Mouse (Mus musculus) neural tube, embryonic 13.5 days (tissue): ENCODE measurements at regions not wholly inside any gene's neighbourhood (a gene's known extent, or its start where the extent isn't known, plus 50 kb on each side); places are given as distances from the start of the nearest gene placed in this dataset.

Experiments used
- ATAC-seq: fragments of 200-750 bp; cut with Nextera tagmentation; 2 replicates; pipeline ENCODE4 v1.8.0; 2017; ENCODE audit warnings: low read depth, mild to moderate bottlenecking, moderate TSS enrichment, moderate library complexity
- H3K27ac ChIP-seq: fragments of 300-500 bp; sonication (generic); replicated peaks from 2 replicates; pipeline ENCODE4 v1.5.1; 2015; ENCODE audit warnings: moderate library complexity, mild to moderate bottlenecking, inconsistent platforms
- H3K27me3 ChIP-seq: fragments of 300-500 bp; sonication (generic); 2 replicates; pipeline ENCODE4 v1.6.1; 2015; ENCODE audit warnings: mild to moderate bottlenecking, inconsistent platforms
- H3K36me3 ChIP-seq: fragments of 300-500 bp; sonication (generic); 2 replicates; pipeline ENCODE4 v1.6.1; 2015; ENCODE audit warnings: mild to moderate bottlenecking, inconsistent platforms
- H3K4me1 ChIP-seq: fragments of 300-500 bp; sonication (generic); replicated peaks from 2 replicates; pipeline ENCODE4 v1.6.1; 2015; ENCODE audit warnings: inconsistent platforms
- H3K4me2 ChIP-seq: fragments of 300-500 bp; sonication (generic); 2 replicates; pipeline ENCODE4 v1.6.1; 2015; ENCODE audit warnings: inconsistent platforms, mild to moderate bottlenecking, moderate library complexity
- H3K4me3 ChIP-seq: fragments of 300-500 bp; sonication (generic); 2 replicates; pipeline ENCODE4 v1.5.1; 2015; ENCODE audit warnings: mild to moderate bottlenecking, inconsistent platforms
- H3K9ac ChIP-seq: fragments of 300-500 bp; sonication (generic); 2 replicates; pipeline ENCODE4 v1.6.1; 2015; ENCODE audit warnings: moderate library complexity, mild to moderate bottlenecking, inconsistent platforms
- H3K9me3 ChIP-seq: fragments of 300-500 bp; sonication (generic); 2 replicates; pipeline ENCODE4 v1.6.1; 2016; ENCODE audit warnings: inconsistent platforms
- WGBS: fragments of 180-500 bp; shearing (Covaris S2); methylation state at CpG from one replicate; pipeline ENCODE4 v1.1.7; 2015; 5-methylcytosine and 5-hydroxymethylcytosine counted together

- no peak for ATAC-seq
- peaks cover 76% of the 10 kb centered on the region for H3K27me3 ChIP-seq
- H3K27ac ChIP-seq: no peak overlapping the region
- H3K4me2 ChIP-seq: no peak overlapping the region
- H3K4me1 ChIP-seq: peaks cover 19% of the 10 kb centered on the region
- H3K9ac ChIP-seq: no peak overlapping the region
- H3K4me3 ChIP-seq: no peak overlapping the region
- H3K9me3 ChIP-seq: no peaks in the 10 kb centered on the region
- H3K36me3 ChIP-seq: no peaks in the 10 kb centered on the region
- WGBS: 86% methylated on average over 3 of the region's 3 CpGs
These were observed 92.7 kb upstream of the Mbip start for GRCm38 (mm10) chr12:56438384-56438783.

DNA sequence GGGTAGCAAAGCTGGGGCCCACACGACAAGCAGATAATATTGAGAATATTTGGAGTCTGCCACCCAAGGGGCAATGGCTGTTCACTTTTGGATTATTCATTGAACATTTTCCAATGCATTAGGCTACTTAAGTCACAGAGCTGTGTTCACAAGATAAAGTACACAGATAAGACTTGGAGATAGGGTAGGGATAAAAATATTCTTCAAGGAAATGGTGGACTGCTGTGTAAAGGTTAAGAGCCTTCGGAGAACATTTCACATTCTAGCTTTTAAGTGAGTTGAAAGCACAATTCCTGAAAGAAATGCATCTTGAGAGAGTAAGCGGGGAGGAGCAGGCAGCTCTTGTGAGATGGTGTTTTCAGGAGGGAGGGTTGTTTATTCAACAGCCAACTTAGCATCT is 92.3 kb upstream of the Mbip start:
- H3K9me3 ChIP-seq: no peaks in the 10 kb centered on the region
- no peak overlapping the region for H3K4me2 ChIP-seq
- no peaks in the 10 kb centered on the region for H3K36me3 ChIP-seq
- H3K27me3 ChIP-seq: peaks cover 73% of the 10 kb centered on the region
- ATAC-seq: no peak
- H3K4me1 ChIP-seq: peaks cover 19% of the 10 kb centered on the region
- no peak overlapping the region for H3K27ac ChIP-seq
- no peak overlapping the region for H3K9ac ChIP-seq
- whole genome bisulfite sequencing: 86% methylated on average over 3 of the region's 3 CpGs
- H3K4me3 ChIP-seq: no peak overlapping the region

DNA sequence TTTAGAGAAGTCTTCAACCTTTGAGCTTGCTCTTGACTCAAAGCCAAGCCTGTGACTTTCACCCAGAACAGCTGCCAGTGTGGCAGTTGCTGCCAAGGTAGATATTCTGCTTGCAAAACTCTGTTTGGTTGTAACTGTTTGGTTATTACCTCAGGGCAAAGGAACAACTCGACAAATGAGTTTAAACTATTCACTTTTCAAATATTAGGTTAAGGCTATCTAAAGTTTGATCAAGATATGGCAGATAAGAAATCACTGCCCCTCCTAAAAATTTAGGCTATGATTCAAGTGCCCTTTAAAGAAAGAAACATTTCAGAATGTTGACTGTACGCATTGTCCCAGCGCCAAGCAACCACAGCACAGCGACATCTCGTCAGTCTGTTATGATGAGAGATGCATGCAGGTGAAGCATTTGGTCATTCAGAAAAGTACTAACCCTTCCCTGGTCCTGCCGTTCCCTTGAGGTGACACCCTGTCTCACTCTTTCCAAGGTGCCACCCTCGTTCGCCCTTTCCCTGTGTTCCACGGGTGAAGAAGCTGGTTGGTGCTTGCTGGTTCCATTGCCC is 81.1 kb upstream of the Mbip start:
- Histone ChIP-seq H3K27me3 (peaks cover 20% of the 10 kb centered on the region), H3K4me3 (no peak overlapping the region), H3K9ac (no peak overlapping the region), H3K36me3 (no peaks in the 10 kb centered on the region), H3K4me2 (no peak overlapping the region), H3K9me3 (no peaks in the 10 kb centered on the region), H3K4me1 (no peaks in the 10 kb centered on the region), H3K27ac (no peak overlapping the region)
- WGBS: 86% methylated on average over 9 of the region's 9 CpGs
- ATAC-seq: no peak

DNA sequence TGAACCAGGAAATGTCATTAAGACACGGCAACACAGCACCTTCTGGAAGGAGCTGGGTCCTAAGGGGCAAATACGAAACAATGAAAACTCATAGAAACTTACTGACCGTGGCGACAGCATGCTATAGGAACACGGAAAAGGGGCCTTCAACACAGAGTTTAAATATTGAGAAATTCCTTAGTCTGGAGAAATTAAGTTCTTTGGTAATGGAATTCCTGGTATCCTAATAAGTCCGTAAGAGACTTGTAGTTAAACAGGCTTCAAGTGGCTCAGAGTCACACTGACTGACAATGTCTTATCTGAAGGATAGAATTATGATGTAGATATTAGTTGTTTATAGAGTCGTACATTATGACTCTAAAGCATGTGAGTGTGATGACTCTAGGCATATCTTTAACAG is 70.4 kb upstream of the Mbip start:
- Histone ChIP-seq H3K36me3 (no peaks in the 10 kb centered on the region), H3K27me3 (peaks cover 11% of the 10 kb centered on the region), H3K27ac (no peak overlapping the region), H3K9me3 (no peaks in the 10 kb centered on the region), H3K4me3 (no peak overlapping the region), H3K4me1 (no peaks in the 10 kb centered on the region), H3K4me2 (no peak overlapping the region), H3K9ac (no peak overlapping the region)
- no peak for ATAC-seq
- 88% methylated on average over 7 of the region's 7 CpGs for WGBS

GRCm38 (mm10) chr12:56414861-56415765 is 69.4 kb upstream of the Mbip start:
- H3K9ac ChIP-seq: no peak overlapping the region
- H3K9me3 ChIP-seq: no peaks in the 10 kb centered on the region
- H3K4me1 ChIP-seq: no peaks in the 10 kb centered on the region
- H3K4me3 ChIP-seq: no peak overlapping the region
- ATAC-seq: 0 out of 2 replicates have a peak, but pooled peaks have one; percentile 74
- H3K36me3 ChIP-seq: no peaks in the 10 kb centered on the region
- 71% methylated on average over 8 of the region's 8 CpGs for WGBS
- H3K4me2 ChIP-seq: no peak overlapping the region
- H3K27ac ChIP-seq: no peak overlapping the region
- peaks cover 13% of the 10 kb centered on the region for H3K27me3 ChIP-seq

DNA sequence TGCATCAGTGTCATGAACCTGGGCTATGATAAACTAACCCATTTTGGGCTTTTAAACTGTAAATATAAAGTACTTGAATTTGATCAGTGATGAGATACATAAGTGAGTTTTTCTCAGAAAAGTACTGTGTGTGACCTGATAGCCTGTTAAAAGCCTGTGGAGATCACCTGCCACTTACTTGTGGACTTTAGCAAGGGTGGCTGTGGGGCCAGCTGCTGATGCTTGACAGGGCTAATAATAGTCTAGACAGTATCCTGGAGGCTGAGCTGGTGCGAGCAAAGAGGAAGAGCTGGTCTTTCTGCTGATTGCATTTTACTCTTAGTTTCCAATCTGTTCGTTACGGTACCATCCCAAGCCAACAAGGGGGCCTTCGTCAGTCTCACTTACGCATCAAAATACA is 60.0 kb upstream of the Mbip start:
- peaks cover 4% of the 10 kb centered on the region; the same call in 1 of the 2 replicates for H3K4me1 ChIP-seq
- H3K36me3 ChIP-seq: no peaks in the 10 kb centered on the region
- no peak overlapping the region for H3K9ac ChIP-seq
- no peak for ATAC-seq
- H3K27me3 ChIP-seq: 0 out of 2 replicates have a peak, but pooled peaks cover 3% of the 10 kb centered on the region
- no peak overlapping the region for H3K4me2 ChIP-seq
- no peak overlapping the region for H3K27ac ChIP-seq
- 93% methylated on average over 5 of the region's 5 CpGs for WGBS
- no peak overlapping the region for H3K4me3 ChIP-seq
- H3K9me3 ChIP-seq: no peaks in the 10 kb centered on the region

DNA sequence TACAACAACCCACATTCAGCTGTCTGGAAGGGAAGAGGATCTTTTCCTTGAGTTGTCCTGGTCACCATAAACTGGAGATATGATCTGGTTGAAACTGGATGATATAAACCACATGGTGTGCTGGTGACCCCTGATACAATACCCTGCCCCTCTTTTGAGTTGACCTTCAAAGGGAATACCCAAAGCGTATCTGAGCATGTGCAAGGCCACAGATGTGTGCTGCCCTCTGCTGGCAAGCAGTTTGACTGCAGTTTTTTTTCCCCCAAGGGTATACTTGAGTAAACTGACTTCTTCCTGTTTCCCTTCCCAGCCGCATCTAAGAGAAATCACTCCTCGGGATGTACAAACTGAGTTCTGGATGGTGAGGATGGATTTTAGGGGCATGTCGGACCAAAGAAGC is 59.1 kb upstream of the Mbip start:
- Histone ChIP-seq H3K4me2 (no peak overlapping the region), H3K36me3 (no peaks in the 10 kb centered on the region), H3K4me1 (peaks cover 4% of the 10 kb centered on the region; the same call in 1 of the 2 replicates), H3K4me3 (no peak overlapping the region), H3K9ac (no peak overlapping the region), H3K27me3 (no peaks in the 10 kb centered on the region), H3K27ac (no peak overlapping the region), H3K9me3 (no peaks in the 10 kb centered on the region)
- 32% methylated on average over 4 of the region's 4 CpGs for WGBS
- ATAC-seq: no peak

- Histone ChIP-seq H3K4me3 (no peak overlapping the region), H3K9ac (no peak overlapping the region), H3K9me3 (no peaks in the 10 kb centered on the region), H3K36me3 (no peaks in the 10 kb centered on the region), H3K27me3 (no peaks in the 10 kb centered on the region), H3K27ac (no peak overlapping the region), H3K4me2 (no peak overlapping the region), H3K4me1 (peaks cover 4% of the 10 kb centered on the region; the same call in 1 of the 2 replicates)
- ATAC-seq: no peak
- WGBS: 90% methylated on average over 2 of the region's 2 CpGs
These were observed 58.6 kb upstream of the Mbip start for GRCm38 (mm10) chr12:56404262-56404661.

- Histone ChIP-seq H3K4me3 (no peak overlapping the region), H3K27me3 (no peaks in the 10 kb centered on the region), H3K4me2 (no peak overlapping the region), H3K27ac (no peak overlapping the region), H3K4me1 (peaks cover 4% of the 10 kb centered on the region; the same call in 1 of the 2 replicates), H3K9me3 (no peaks in the 10 kb centered on the region), H3K9ac (no peak overlapping the region), H3K36me3 (no peaks in the 10 kb centered on the region)
- 84% methylated on average over 6 of the region's 6 CpGs for WGBS
- no peak for ATAC-seq
These were observed 57.9 kb upstream of the Mbip start for GRCm38 (mm10) chr12:56403626-56404025.

- H3K27me3 ChIP-seq: no peaks in the 10 kb centered on the region
- ATAC-seq: no peak
- H3K9ac ChIP-seq: no peak overlapping the region
- H3K36me3 ChIP-seq: no peaks in the 10 kb centered on the region
- peaks cover 4% of the 10 kb centered on the region; the same call in 1 of the 2 replicates for H3K4me1 ChIP-seq
- H3K4me3 ChIP-seq: no peak overlapping the region
- H3K27ac ChIP-seq: no peak overlapping the region
- WGBS: 71% methylated on average over 6 of the region's 6 CpGs
- H3K9me3 ChIP-seq: no peaks in the 10 kb centered on the region
- no peak overlapping the region for H3K4me2 ChIP-seq
These were observed 57.1 kb upstream of the Mbip start for GRCm38 (mm10) chr12:56402844-56403243.

DNA sequence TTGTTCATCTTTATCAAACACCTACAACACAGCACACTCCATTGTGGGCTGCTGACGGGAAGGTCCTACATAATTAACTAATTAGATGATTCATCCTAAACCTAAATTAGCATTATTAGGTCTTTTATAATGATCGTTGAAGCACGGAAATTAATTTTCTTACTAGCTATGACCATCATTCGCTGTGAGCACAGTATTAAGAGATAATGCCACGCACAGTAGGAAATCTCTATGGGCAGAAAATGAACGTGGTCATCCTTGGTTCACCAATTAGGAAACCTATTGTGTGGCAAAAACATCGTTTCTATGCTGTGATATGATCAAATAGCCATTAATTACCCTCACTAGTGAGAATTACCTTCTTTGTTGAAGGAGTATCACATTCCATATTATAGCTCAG is 56.4 kb upstream of the Mbip start:
- Histone ChIP-seq H3K4me1 (peaks cover 4% of the 10 kb centered on the region; the same call in 1 of the 2 replicates), H3K4me2 (no peak overlapping the region), H3K4me3 (no peak overlapping the region), H3K9ac (no peak overlapping the region), H3K36me3 (no peaks in the 10 kb centered on the region), H3K27me3 (no peaks in the 10 kb centered on the region), H3K27ac (no peak overlapping the region), H3K9me3 (no peaks in the 10 kb centered on the region)
- 56% methylated on average over 7 of the region's 7 CpGs for whole genome bisulfite sequencing
- ATAC-seq: no peak
